Mouse (Mus musculus): ENCODE measurements at regions not wholly inside any gene's neighbourhood (a gene's known extent, or its start where the extent isn't known, plus 50 kb on each side); places are given as distances from the start of the nearest gene placed in this dataset.

DNA sequence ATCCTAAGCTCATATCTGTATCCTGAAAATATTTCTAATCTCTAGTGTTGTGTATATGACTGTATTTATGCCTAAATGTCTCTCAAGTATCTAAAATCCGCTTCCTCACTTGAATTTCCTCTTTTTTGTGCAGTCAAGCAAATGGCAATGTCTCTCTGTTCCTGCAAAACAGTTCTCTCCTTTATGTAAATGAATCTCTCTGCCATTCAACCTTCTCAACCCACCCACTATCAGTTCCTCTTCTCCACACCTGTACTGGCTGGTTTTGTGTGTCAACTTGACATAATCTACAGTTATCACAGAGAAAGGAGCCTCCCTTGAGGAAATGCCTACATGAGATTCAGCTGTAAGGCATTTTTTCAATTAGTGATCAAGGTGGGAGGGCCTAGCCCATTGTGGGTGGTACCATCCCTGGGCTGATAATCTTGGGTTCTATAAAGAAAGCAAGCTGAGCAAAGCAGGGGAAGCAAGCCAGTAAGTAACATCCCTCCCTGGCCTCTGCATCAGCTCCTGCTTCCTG lies 375.5 kb downstream of the Synb start:
- TF ChIP-seq POLR2A (IDR thresholded peaks at IDR 0.05; ENCODE audit: control insufficient read depth, extremely low read depth, insufficient read depth, low read length, poor library complexity) (no peak), CTCF (IDR thresholded peaks at IDR 0.05; ENCODE audit: borderline replicate concordance, control insufficient read depth, extremely low read depth, insufficient read depth, low read length, poor library complexity) (no peak)

All from thymus, adult 2 months (tissue).